Mouse (Mus musculus): Measurements from ENCODE around the gene Xcl1.
"Not testable (repeated sequence)": the region's sequence is repeated elsewhere in the genome, so short reads cannot be mapped to it uniquely, and the experiment has no call there.

Xcl1 gene

GRCm38 (mm10) chr1:164935477-164936044 lies at the start of gene Xcl1:
Gene Xcl1, minus strand, starts transcription at chr1:164935527.
- DNase-seq (ENCODE audit: low spot score), result no peak

GRCm38 (mm10) chr1:164984681-164985080 lies 49.4 kb upstream of the Xcl1 start:
- DNase-seq (ENCODE audit: low spot score), result not testable (repeated sequence)

- no peak for DNase-seq (ENCODE audit: low spot score)
Measured at GRCm38 (mm10) chr1:164977351-164977750, 42.0 kb upstream of the Xcl1 start.

- no peak for DNase-seq (ENCODE audit: low spot score)
Measured at GRCm38 (mm10) chr1:164975729-164976128, 40.4 kb upstream of the Xcl1 start.

GRCm38 (mm10) chr1:164975276-164975675 lies 39.9 kb upstream of the Xcl1 start:
- DNase-seq (ENCODE audit: low spot score), result no peak

- DNase-seq (ENCODE audit: low spot score), result no peak
Measured at GRCm38 (mm10) chr1:164973790-164974189, 38.5 kb upstream of the Xcl1 start.

GRCm38 (mm10) chr1:164973341-164973740 lies 38.0 kb upstream of the Xcl1 start:
- DNase-seq (ENCODE audit: low spot score), result no peak

GRCm38 (mm10) chr1:164972744-164973143 lies 37.4 kb upstream of the Xcl1 start:
- DNase-seq (ENCODE audit: low spot score), result no peak

- DNase-seq (ENCODE audit: low spot score), result no peak
Measured at GRCm38 (mm10) chr1:164966095-164966698, 30.9 kb upstream of the Xcl1 start.

GRCm38 (mm10) chr1:164960610-164961009 lies 25.3 kb upstream of the Xcl1 start:
- DNase-seq (ENCODE audit: low spot score), result no peak

GRCm38 (mm10) chr1:164959787-164960385 lies 24.6 kb upstream of the Xcl1 start:
- no peak for DNase-seq (ENCODE audit: low spot score)

GRCm38 (mm10) chr1:164959160-164959559 lies 23.8 kb upstream of the Xcl1 start:
- no peak for DNase-seq (ENCODE audit: low spot score)

- DNase-seq (ENCODE audit: low spot score), result no peak
Measured at GRCm38 (mm10) chr1:164957974-164958373, 22.6 kb upstream of the Xcl1 start.

- DNase-seq (ENCODE audit: low spot score), result no peak
Measured at GRCm38 (mm10) chr1:164956725-164957399, 21.5 kb upstream of the Xcl1 start.

- no peak for DNase-seq (ENCODE audit: low spot score)
Measured at GRCm38 (mm10) chr1:164955452-164956196, 20.3 kb upstream of the Xcl1 start.

GRCm38 (mm10) chr1:164953574-164953973 lies 18.2 kb upstream of the Xcl1 start:
- no peak for DNase-seq (ENCODE audit: low spot score)

- no peak for DNase-seq (ENCODE audit: low spot score)
Measured at GRCm38 (mm10) chr1:164936060-164936459, 733 bp upstream of the Xcl1 start.

GRCm38 (mm10) chr1:164933441-164934188 lies 1.7 kb downstream of the Xcl1 start:
- no peak for DNase-seq (ENCODE audit: low spot score)

- DNase-seq (ENCODE audit: low spot score), result no peak
Measured at GRCm38 (mm10) chr1:164931135-164931534, 4.2 kb downstream of the Xcl1 start.

- DNase-seq (ENCODE audit: low spot score), result no peak
Measured at GRCm38 (mm10) chr1:164930006-164930405, 5.3 kb downstream of the Xcl1 start.

- DNase-seq (ENCODE audit: low spot score), result no peak
Measured at GRCm38 (mm10) chr1:164926534-164927160, 8.7 kb downstream of the Xcl1 start.

All from c-Kit-positive CD71-positive TER-119-positive erythroid progenitor cells, embryonic 14.5 days (primary cell).